Mouse (Mus musculus) CH12.LX (cell line): ENCODE data around the gene Nfia.

Experiments used
- CTCF ChIP-seq, 2 experiments: IDR thresholded peaks in 1 of 2; conservative IDR thresholded peaks in 1 of 2; 2 replicates each; pipeline ENCODE4 v1.5.1; 2011 to 2012; ENCODE audit warnings: low read depth in 2 of 2, low read length in 2 of 2, improper control_type of control experiment in 1 of 2, inconsistent platforms in 1 of 2, mild to moderate bottlenecking in 1 of 2, moderate library complexity in 1 of 2
- EP300 ChIP-seq: IDR thresholded peaks from 2 replicates; pipeline ENCODE4 v1.6.1; 2011; ENCODE audit warnings: low read length, improper control_type of control experiment
- MAX ChIP-seq: IDR thresholded peaks from 2 replicates; pipeline ENCODE4 v1.6.1; 2011; ENCODE audit warnings: low read length, improper control_type of control experiment
- POLR2AphosphoS2 ChIP-seq: IDR thresholded peaks from 2 replicates; pipeline ENCODE4 v1.6.1; 2011; ENCODE audit warnings: low read depth, low read length, improper control_type of control experiment
- TBP ChIP-seq: conservative IDR thresholded peaks from 2 replicates; pipeline ENCODE4 v1.6.1; 2011; ENCODE audit warnings: low read depth, low read length, improper control_type of control experiment

DNA sequence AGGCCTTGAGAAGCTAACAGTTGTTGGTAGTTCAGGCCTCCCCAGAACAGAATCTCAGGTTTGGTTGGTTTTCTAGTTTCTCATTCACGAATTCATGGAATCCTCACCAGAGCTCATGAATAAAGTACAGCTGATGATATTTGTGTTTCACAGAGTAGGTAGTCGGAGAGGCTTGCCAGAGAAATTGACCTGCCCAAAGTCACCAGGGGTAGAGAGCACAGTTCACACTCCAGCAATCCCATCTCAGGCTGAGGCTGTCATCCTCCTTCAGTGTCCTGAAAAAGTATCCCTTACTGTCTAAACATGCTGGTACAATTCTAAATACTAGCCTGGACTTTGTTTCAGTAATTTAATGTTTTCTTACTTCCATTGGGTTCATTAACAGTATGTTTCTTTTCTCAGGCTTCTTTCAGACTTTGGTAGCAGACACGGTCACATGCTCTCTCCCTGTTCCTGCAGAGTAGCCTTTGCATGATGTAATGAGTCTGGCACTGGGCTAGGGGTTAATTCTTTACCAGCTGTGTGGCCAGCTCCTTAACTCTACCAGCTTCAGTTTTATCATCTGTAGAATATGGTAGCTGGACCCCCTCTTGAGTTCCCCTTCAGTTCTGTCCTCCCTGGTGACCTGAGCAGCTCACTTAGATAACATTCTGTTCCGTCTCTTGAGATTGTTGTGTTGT lies 7.1 kb upstream of the Nfia start:
- TF ChIP-seq MAX, result no peak
- no peak for TF ChIP-seq TBP
- TF ChIP-seq POLR2AphosphoS2, result no peak
- TF ChIP-seq EP300, result no peak
- no peak for TF ChIP-seq CTCF (conservative IDR thresholded peaks at IDR 0.05 in 1 of 2, IDR thresholded peaks at IDR 0.05 in 1 of 2; ENCODE audit: low read depth in 2 of 2, low read length in 2 of 2)
